Mouse (Mus musculus): ENCODE measurements around the gene Rtraf.

The Rtraf gene

GRCm38 (mm10) chr14:19800485-19800884 lies 23.1 kb downstream of the Rtraf start:
- DNase-seq (ENCODE audit: low read depth, low spot score): no peak

DNA sequence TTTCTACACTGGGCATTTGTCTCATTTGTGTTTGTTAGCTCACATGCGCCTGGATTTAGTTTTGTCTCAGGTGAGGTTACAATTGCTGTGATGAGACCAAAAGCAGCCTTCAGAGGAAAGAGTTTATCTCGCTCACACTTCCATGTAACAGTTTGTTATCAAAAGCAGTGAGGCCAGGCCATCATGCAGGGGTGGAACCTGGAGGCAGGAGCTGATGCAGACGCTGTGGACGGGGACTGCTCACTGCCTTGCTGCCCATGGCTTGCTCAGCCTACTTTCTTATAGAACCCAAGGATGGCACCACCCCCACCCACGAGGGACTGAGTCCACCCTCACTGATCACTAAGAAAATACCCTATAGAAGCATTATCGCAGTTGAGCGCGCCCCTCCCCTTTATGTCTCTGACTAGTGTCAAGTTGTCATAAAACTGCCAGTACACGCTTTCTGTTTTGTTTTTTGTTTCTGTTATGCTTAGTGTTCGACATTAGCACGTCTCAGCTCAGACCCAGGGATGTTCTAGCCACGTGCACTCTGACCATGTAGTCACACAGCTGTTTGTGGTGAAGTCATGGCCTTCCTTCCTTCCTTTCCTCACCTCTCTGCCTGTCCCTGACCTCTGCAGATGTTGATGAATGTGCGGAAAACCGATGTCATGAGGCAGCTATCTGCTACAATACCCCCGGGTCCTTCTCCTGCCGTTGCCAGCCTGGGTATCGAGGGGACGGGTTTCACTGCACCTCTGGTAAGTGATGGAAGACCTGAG lies 26.9 kb downstream of the Rtraf start:
- DNase-seq (ENCODE audit: low read depth, low spot score): no peak

DNA sequence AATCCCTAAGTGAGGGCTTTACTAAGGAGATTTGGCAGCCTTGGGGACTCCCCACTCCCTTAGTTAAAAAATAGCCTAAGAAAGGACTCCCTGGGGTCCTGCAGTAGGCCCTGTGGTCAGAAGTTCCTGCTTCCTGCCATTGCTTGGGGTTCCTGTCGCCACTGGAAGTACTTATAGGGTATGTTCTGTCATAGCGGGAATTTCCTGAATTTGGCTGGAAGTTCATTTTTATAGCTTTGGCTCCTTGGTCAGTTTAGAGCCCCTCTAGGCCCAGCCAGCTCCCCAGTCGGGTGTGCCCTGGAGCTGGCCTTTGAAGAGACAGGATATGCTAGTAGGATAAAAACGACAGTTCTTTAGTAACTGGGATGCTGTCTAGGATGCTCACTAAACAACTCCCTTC lies 28.7 kb downstream of the Rtraf start:
- no peak for DNase-seq (ENCODE audit: low read depth, low spot score)

- no peak for DNase-seq (ENCODE audit: low read depth, low spot score)
Observed at GRCm38 (mm10) chr14:19788443-19788842, 35.2 kb downstream of the Rtraf start.

GRCm38 (mm10) chr14:19785797-19786588 lies 37.6 kb downstream of the Rtraf start:
- no peak for DNase-seq (ENCODE audit: low read depth, low spot score)

DNA sequence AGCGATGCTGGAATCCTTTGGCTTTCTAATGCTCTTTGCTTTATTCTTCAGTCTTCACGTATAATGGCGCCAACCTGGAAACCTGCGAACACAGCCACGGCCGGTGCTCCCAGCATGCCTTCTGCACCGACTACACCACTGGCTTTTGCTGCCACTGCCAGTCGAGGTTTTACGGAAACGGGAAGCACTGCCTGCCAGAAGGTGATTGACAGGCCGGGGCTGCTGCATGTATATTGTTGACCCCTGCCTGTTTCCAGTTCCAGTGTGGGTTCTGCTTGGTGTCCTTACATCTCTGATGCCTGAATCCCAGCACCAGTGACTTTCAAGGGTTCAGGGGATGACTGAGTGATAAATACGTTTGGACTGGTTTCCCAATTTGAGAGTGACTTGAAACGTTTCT lies 45.7 kb downstream of the Rtraf start:
- DNase-seq (ENCODE audit: low read depth, low spot score): no peak

- no peak for DNase-seq (ENCODE audit: low read depth, low spot score)
Observed at GRCm38 (mm10) chr14:19777365-19777764, 46.3 kb downstream of the Rtraf start.

DNA sequence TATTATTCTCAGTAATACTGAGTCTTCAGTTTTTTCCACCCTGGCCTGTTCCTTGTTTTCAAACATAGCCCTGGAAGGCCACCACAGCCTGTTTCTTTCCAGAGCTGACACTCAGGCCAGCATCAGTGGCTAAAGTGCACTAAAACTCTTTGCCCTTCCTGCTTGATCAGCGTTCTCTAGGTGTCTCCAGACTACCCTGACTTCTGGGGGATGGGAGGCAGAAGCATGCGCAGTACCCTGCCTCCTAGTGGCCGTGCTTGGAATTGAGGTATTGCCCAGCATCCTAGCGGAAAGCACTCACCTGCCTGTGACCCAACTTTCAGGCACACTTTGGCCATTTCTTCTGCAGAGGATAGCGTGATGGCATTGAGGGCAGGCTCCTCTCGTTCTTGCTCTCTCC lies 46.7 kb downstream of the Rtraf start:
- DNase-seq (ENCODE audit: low read depth, low spot score): no peak

GRCm38 (mm10) chr14:19776179-19776578 lies 47.4 kb downstream of the Rtraf start:
- no peak for DNase-seq (ENCODE audit: low read depth, low spot score)

DNA sequence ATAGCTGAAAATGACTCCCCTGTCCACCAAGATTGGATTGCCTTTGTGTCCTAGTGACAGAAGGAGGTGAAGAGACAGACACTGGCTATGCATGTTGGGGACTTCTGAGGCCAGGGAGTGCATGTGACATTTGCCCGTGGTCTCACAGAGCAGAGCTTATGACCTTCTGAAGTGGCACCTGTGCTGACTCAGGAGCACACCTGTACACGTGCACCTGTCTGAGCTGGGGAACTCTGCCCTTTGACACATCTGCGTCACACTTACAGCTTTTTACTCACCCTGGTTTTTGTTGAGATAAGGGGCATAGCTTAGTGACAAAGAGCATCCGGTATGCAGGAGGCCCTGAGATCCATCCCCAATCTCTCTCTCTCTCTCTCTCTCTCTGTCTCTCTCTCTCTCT lies 48.1 kb downstream of the Rtraf start:
- DNase-seq (ENCODE audit: low read depth, low spot score): no peak

GRCm38 (mm10) chr14:19774036-19774628 lies 49.5 kb downstream of the Rtraf start:
- no peak for DNase-seq (ENCODE audit: low read depth, low spot score)

DNA sequence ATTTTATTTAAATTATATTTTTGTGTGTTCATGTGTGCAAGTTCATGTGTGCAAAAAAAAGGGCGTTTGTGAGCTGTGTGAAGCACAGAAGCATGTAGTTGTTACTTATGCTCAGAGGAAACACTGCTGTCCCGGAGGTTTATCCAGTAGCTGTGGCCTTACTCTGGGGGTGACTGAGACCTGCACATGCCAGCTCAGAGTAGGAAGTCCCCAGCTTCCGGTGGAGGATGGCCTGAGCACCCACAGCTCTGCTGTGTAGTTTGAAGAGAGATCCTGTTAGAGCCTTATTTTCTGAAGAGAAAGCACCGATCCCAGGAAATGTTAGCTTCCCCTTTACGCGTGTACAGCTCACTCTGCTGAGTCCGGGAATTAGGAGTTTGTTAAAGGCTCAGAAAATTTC lies 52.5 kb downstream of the Rtraf start:
- no peak for DNase-seq (ENCODE audit: low read depth, low spot score)

GRCm38 (mm10) chr14:19769441-19770200 lies 54.0 kb downstream of the Rtraf start:
- DNase-seq (ENCODE audit: low read depth, low spot score): no peak

DNA sequence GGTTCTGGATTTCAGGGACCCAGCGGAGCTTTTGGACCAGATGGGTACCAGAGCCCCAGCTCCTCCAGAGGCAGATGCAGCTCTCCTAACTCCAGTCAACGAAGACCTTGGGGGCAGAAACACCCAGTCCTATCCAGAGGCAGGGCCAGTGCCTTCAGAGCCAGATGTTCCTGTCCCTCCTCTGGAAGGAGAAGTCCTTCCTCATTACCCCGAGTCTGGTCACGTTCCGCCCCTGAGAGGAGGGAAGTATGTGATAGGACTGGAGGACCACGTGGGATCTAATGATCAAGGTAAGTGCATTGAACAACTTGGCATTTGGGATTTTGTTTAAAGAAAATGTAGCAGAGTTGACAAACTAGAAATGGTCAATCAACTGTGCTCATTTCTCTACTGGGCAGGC lies 55.0 kb downstream of the Rtraf start:
- DNase-seq (ENCODE audit: low read depth, low spot score): no peak

DNA sequence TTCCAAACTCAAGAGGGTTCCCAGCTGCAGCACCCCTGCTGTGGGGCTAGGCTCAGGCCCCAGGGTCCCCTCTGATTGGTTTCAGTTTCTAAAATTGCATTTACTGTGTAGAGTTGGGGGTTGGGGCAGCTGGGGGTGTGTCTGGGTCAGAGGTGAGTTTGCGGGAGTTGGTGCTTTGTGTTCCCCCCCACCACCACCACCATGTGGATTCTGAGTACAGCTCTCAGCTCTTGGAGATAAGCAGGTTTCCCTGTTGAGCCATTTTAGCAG lies 57.3 kb downstream of the Rtraf start:
- no peak for DNase-seq (ENCODE audit: low read depth, low spot score)

GRCm38 (mm10) chr14:19765539-19766379 lies 57.9 kb downstream of the Rtraf start:
- DNase-seq (ENCODE audit: low read depth, low spot score): no peak

- no peak for DNase-seq (ENCODE audit: low read depth, low spot score)
Observed at GRCm38 (mm10) chr14:19764331-19764730, 59.3 kb downstream of the Rtraf start.

- no peak for DNase-seq (ENCODE audit: low read depth, low spot score)
Observed at GRCm38 (mm10) chr14:19763527-19763926, 60.1 kb downstream of the Rtraf start.

DNA sequence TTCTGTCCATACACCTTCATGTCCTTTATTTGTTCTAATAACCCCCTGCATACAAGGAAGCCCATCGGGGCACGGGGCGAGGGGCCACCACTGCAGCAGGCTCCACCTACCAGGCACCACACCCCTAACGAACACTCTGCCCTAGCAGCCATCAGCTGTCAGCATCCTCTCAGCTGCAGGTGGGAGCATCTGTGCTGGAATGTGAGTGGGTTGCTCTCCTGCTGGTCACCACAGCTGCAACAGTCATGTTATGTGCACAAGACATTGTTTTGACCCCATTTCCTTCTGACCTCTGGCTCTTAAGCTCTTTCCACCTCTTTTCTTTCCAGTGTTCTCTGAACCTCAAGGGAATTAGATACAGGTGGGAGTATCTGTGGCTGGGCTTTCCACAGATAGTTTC lies 61.6 kb downstream of the Rtraf start:
- no peak for DNase-seq (ENCODE audit: low read depth, low spot score)

Data from retina, postnatal 7 days (tissue).